Mouse (Mus musculus) kidney, postnatal 10 days (tissue): ENCODE data around the gene Entr1.

Experiments
- DNase-seq: peaks from one replicate; pipeline ENCODE4 v3.0.0; 2021; ENCODE audit warnings: mixed read lengths

Entr1 gene

DNA sequence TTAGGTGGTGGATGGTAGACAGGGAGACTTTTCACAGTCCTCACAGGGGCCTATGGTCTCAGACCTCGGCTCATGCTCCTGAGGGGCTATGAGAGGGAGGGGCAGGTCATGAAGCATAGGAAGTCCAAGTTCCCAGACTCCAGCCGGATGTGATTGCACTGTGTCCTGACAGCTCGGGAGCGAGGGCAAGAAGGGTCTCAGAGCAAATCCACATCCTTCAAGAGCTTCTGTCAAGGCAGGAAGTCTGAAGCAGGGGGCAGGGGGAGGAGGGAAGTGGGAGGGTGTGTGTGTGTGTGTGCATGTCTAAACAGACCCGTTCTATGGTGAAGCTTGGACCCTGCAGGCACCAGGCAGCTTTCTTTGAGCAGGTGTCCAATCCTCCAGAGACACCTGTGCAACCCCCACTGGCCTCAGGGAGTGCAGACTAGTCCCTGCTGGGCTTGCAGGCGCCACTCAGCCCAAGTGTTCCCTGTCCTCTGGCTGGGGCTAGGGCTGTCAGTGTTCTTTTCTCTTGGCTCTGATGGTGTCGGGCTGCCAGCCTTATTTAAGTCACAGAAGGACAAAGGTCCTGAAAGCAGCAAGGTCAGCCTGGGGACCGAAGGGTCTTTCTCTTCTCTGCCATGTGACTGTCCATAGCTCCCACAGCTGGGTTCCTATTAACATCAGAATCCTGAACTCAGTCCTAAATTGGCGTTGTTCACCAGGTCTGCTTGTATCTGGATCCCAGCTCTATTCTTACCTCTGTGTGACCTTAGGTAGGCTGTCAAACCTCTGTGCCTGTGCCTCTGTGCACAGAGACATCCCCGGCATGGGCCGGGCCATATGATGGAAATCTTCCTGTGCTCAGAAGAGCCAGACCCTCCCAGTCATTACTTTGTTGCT, 46.3 kb downstream of the Entr1 start:
- peak; percentile 83 for DNase-seq

GRCm38 (mm10) chr2:26342044-26342443, 47.1 kb downstream of the Entr1 start:
- peak; percentile 80 for DNase-seq

GRCm38 (mm10) chr2:26341510-26341981, 47.6 kb downstream of the Entr1 start:
- DNase-seq: no peak

GRCm38 (mm10) chr2:26339204-26339551, 49.9 kb downstream of the Entr1 start:
- DNase-seq: no peak

DNA sequence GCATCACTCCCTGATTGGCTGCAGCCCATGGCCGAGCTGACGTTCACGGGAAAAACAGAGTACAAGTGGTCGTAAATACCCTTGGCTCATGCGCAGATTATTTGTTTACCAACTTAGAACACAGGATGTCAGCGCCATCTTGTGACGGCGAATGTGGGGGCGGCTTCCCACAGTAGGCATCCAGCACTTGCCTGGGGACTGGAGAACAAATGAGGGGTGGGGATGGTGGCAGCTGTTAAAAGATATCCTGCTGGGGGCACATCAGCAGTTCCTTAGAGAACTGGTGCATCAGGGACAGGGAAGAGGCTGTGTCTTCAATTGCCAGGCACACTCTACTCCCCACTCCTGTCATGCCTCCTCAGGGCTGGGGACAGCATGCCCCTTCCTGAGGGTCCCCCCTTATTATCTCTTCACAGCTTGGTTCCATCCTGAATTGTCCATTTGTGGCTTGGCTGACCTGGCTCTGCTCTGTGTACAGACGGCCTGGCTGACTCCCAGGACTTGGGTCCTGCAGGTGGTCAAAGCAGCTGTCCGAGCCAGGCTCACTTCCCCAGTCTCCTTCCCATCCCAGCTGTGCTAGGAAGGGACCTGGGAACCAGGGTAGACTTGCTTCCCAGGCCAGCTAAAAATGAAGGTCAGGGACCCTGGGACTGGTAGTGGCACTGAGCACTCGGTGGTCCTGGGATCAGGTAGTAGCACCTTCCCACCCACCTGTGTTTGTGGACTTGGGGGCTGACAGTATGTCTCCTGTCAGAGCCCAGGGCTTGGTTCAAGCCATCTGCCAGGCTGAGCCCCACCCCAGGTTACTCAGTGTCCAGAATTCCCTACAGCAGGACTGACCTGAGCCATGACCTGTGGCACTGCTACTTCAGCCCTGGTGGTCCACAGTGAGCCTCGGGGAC, 50.6 kb downstream of the Entr1 start:
- no peak for DNase-seq
